Mouse (Mus musculus) left cerebral cortex, adult 11 months (tissue): ENCODE data around the gene Gdnf.

Experiments
- DNase-seq: peaks from one replicate; pipeline ENCODE4 v3.0.0; 2022; ENCODE audit warnings: low spot score

The Gdnf gene

GRCm38 (mm10) chr15:7810556-7811252 is at the start of gene Gdnf:
TSS of gene Gdnf (plus strand) at chr15:7810846.
- no peak for DNase-seq

GRCm38 (mm10) chr15:7767166-7767565 is 43.5 kb upstream of the Gdnf start:
- no peak for DNase-seq

DNA sequence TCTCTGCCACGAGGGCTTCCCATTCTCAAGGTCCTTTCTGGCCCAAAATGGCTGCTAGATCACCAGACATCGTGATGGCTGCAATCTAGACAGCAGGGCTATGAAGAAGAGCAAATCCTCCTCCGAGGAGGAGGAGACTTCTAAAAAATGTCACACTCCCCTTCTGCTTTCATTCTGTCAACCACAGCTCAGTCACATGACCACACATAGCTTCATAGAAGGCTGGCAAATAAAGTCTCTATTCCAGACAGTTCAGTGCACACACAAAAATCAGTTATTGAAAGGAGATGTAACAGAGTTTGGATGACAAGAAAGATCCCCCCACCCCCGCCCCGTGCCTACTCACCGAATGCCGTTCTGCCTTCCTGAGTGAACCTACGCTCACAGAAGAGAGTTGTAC is 37.7 kb upstream of the Gdnf start:
- DNase-seq = no peak

GRCm38 (mm10) chr15:7781517-7781916 is 29.1 kb upstream of the Gdnf start:
- no peak for DNase-seq

DNA sequence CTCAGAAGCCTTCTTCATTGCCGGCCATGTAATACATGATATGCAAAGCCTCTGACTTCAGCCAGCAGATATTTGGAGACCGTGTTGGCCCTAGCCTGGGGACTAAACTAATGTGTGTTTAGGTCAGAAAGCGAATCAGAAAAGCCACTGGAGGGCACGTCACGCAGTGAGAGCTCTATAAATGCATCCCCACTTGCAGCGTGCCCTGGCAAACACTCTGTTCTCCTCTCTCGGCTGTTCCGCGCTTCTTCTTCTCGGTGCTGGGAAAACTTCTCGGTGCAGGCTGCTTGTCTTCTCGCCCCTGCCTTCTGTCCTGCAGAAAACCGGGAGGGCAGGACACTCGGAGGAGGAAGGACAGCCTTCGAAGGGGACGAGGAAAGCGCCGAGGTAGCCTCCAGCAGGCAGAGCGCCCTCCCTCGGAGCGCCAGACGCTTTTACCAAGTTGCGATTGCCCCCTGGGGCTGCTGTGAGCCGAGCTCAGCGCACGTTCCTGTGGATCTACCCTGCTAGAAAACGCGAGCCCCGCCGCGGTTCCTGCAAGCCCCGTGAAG is 730 bp upstream of the Gdnf start:
- no peak for DNase-seq

GRCm38 (mm10) chr15:7811253-7811625 is 593 bp downstream of the Gdnf start:
- no peak for DNase-seq

GRCm38 (mm10) chr15:7811856-7812733 is 1.4 kb downstream of the Gdnf start:
- DNase-seq = no peak

- no peak for DNase-seq
Observed at GRCm38 (mm10) chr15:7812872-7813530, 2.4 kb downstream of the Gdnf start.

- DNase-seq = no peak
Observed at GRCm38 (mm10) chr15:7813531-7814370, 3.1 kb downstream of the Gdnf start.

DNA sequence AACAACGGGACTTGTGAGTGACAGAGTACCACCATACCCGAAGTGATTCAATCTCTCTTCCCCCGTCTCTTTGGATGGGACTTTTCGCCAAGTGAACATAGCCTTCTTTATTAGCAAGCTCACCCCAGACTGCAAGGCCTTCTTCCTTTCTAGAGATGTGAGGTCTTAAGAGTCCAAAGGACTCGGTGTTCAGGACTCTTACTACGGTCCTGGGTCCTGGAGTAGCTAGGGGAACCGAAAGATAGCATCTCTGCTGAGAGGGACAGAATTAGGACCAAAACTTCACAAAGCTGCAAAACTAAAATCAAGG is 3.7 kb downstream of the Gdnf start:
- DNase-seq = no peak

DNA sequence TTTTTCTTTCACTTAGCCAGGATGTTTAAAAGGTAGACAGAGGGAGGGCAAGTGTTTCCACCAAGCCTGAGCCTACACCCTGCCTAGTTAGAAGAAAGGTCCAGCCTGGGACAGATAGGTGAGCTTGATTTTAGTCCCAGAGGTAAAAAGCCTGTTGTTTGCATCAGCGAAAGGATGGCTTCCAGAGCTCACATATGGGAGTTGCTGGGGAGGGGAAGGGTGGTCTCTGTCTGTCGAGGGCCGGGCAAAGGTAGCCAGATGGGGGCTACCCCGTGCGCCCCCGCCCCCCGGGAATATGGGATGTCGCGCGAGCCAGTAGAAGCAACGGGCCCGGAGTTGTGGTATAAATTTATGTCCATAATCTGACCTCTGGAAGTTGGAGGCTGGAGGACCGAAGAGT is 4.3 kb downstream of the Gdnf start:
- DNase-seq = no peak

DNA sequence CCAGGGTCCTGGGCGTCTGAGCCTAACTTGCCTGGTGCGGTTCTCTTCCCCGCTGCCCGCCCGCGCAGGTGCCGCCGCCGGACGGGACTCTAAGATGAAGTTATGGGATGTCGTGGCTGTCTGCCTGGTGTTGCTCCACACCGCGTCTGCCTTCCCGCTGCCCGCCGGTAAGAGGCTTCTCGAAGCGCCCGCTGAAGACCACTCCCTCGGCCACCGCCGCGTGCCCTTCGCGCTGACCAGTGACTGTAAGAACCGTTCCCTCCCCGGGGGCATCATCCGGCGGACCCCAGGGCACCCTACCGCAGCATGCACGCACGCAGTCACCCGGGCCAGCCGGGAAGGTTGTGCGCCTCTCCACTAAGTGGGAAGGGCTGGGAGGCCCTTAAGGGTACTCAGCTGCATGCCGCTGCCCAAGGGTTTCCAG is 4.9 kb downstream of the Gdnf start:
- DNase-seq = no peak

- no peak for DNase-seq
Observed at GRCm38 (mm10) chr15:7823886-7824285, 13.2 kb downstream of the Gdnf start.

- no peak for DNase-seq
Observed at GRCm38 (mm10) chr15:7825530-7825929, 14.9 kb downstream of the Gdnf start.

DNA sequence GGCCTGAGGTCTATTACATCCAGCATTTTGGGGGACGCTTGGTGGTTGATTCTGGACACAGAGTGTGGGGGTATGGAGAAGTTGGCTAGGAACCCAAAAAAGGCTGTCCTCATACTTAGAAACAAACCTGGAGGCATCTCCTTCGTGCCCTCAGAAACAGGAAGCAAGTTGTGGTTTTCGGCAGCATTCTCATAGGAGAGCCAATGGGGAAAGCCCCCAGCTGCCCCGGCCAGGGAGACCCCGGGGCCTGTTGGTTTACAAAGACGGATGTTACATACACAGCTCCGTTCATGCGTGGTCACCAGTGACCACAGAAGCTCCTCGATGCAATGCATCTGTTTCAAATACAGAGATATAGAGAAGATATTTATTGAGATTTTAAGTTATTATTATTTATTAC is 24.8 kb downstream of the Gdnf start:
- DNase-seq = no peak

DNA sequence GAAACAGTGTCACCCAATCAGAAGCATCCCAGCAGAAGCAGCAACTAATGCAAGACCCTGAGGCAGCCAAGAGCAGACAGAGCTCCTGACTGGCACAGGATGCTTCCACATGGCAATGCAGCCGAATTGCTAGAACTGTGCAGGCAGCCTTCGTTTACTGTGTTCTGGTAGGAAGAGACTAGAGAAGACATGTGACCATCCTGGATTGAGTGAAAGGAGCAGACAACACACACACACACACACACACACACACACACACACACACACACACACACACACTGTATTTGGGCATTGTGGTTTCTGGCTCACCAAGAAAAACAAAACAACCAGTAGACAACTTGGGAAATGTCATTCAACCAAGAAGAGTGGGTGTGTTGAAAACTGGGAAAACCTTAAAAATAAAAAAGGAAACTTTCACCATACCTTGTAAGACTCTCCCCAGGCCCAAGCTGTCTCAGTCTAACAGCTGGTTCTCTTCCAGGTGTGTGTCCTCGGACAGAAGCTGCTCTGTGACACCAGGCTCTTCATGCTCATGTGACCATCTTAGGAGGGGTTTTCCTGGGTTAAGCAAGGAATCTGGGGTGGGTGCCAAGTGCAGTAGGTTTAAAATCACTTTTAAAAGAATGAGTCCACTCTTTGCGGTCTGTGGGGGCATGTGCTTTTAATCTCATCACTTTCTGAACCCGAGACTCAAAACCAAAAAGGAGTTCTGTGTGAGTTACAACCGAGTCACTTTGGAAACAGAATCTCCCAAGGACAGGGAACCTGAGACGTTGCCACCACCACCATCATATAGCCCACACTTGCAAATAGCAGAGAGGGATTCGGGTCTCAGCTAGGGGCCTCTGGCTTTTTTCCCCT is 27.6 kb downstream of the Gdnf start:
- no peak for DNase-seq

GRCm38 (mm10) chr15:7838921-7839309 is 28.3 kb downstream of the Gdnf start:
- DNase-seq = no peak

DNA sequence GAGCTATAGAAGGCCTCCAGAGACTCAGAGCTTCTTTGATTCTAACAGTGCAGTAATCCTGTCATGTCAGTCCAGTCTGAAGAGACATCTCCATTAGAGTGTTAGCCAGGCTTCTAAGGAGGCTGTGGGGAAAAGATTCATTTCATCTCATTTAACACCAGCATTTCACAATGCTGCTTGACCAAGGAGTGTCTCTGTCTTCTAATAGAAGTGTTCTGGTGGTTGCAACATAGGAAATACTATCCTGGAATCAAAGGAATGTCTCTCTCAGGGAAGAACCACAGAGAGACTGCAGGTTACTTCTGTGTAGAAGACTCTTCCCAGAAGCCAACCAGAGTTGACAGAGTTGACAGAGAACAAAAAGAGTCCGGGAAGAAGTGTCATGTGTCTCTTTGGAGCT is 31.0 kb downstream of the Gdnf start:
- DNase-seq = no peak

GRCm38 (mm10) chr15:7842398-7842797 is 31.8 kb downstream of the Gdnf start:
- DNase-seq = no peak

DNA sequence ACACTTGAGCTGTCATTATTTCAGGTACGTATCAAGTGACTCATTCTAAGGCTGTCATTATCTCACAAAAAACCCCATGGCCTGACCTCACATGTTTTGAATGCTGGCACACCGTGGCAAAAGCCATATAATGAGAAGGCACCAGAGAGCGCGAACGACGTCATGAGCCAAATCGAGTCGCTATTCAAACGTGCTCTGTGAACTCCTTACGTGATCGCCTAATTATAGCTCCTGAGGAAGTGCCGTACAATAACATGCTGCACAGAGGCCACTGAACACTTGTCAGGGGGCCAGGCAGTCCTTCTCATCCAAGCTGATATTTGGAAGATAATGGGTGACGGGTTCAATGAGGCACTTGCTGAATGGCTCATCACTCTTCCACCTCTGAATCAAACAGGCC is 46.8 kb downstream of the Gdnf start:
- no peak for DNase-seq

DNA sequence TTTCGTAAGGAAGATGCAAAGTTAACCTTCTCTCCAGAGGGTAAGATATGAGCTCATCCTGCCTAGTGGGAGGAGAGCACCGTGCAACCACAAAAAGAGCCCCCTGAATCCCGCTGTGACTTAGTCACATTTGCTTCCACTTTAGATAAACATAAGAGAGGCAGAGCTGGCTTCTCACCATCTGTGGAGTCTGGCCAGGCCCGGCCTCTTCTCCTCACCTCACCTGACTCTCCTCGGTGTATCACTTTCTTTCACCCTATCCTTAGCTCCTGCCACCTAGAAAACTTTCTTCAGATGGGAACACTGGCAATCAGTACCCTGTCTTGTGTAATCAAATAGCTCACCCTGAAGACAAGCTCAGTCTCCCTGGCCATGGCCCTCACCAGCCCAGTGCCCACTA is 48.2 kb downstream of the Gdnf start:
- DNase-seq = no peak
